Mouse (Mus musculus) liver, embryonic 12.5 days (tissue): ENCODE results near the gene Marveld1. TPM values are rescaled to one million over a fixed set of nuclear protein-coding genes. Genes with fewer than 3 reads are reported as not detected.

ENCODE experiments used
- ATAC-seq: fragments of 200-750 bp; cut with Nextera tagmentation; 2 replicates; pipeline ENCODE4 v1.8.0; 2017; ENCODE audit warnings: moderate number of reproducible peaks, mild to moderate bottlenecking, moderate library complexity
- H3K27ac ChIP-seq: fragments of 300-500 bp; sonication (generic); 2 replicates; pipeline ENCODE4 v1.5.1; 2016; ENCODE audit warnings: mild to moderate bottlenecking
- H3K27me3 ChIP-seq: fragments of 300-500 bp; sonication (generic); replicated peaks from 2 replicates; pipeline ENCODE4 v1.6.1; 2016; ENCODE audit warnings: mild to moderate bottlenecking, moderate library complexity
- H3K36me3 ChIP-seq: fragments of 300-500 bp; sonication (generic); 2 replicates; pipeline ENCODE4 v1.6.1; 2016; ENCODE audit warnings: mild to moderate bottlenecking, moderate library complexity
- H3K4me1 ChIP-seq: fragments of 300-500 bp; sonication (generic); 2 replicates; pipeline ENCODE4 v1.6.1; 2016
- H3K4me2 ChIP-seq: fragments of 300-500 bp; sonication (generic); 2 replicates; pipeline ENCODE4 v1.6.1; 2016; ENCODE audit warnings: mild to moderate bottlenecking, moderate library complexity
- H3K4me3 ChIP-seq: fragments of 300-500 bp; sonication (generic); 2 replicates; pipeline ENCODE4 v1.5.1; 2016; ENCODE audit warnings: mild to moderate bottlenecking, moderate library complexity
- H3K9ac ChIP-seq: fragments of 300-500 bp; sonication (generic); 2 replicates; pipeline ENCODE4 v1.6.1; 2016; ENCODE audit warnings: mild to moderate bottlenecking, moderate library complexity
- H3K9me3 ChIP-seq: fragments of 300-500 bp; sonication (generic); replicated peaks from 2 replicates; pipeline ENCODE4 v1.6.1; 2016; ENCODE audit warnings: mild to moderate bottlenecking, moderate library complexity
- WGBS: fragments of 180-500 bp; shearing (Covaris S2); methylation state at CpG from one replicate; pipeline ENCODE4 v1.1.7; 2016; ENCODE audit not compliant: insufficient replicate concordance; 5-methylcytosine and 5-hydroxymethylcytosine counted together
- polyA plus RNA-seq: library from polyadenylated mRNA; unstranded; fragments of >200 nt; fragmentation: Nextera tagmentation; extraction: Ambion mirVana; gene quantifications from 2 replicates; pipeline ENCODE4 v1.2.1, GENCODE M21; 2016

The Marveld1 gene
- polyA plus RNA-seq, 1 experiment from 2014 or later: 4.6 TPM

GRCm38 (mm10) chr19:42182673-42183072 lies 35.5 kb downstream of the Marveld1 start:
- ATAC-seq: no peak
- peaks cover 89% of the 10 kb centered on the region for H3K36me3 ChIP-seq
- 61% methylated on average over 6 of the region's 6 CpGs for WGBS

GRCm38 (mm10) chr19:42189735-42190134 lies 42.5 kb downstream of the Marveld1 start:
- WGBS: 72% methylated on average over 4 of the region's 4 CpGs
- no peaks in the 10 kb centered on the region for H3K4me1 ChIP-seq
- no peaks in the 10 kb centered on the region for H3K9me3 ChIP-seq
- H3K27ac ChIP-seq: no peak overlapping the region
- no peak overlapping the region for H3K9ac ChIP-seq
- H3K27me3 ChIP-seq: no peaks in the 10 kb centered on the region
- no peak overlapping the region for H3K4me3 ChIP-seq
- peaks cover 68% of the 10 kb centered on the region for H3K36me3 ChIP-seq
- ATAC-seq: no peak
- H3K4me2 ChIP-seq: no peak overlapping the region

More at GRCm38 (mm10) chr19:42182673-42183072, 35.5 kb downstream of the Marveld1 start:
- no peaks in the 10 kb centered on the region for H3K9me3 ChIP-seq
- no peak overlapping the region for H3K4me2 ChIP-seq
- H3K27me3 ChIP-seq: no peaks in the 10 kb centered on the region
- no peak overlapping the region for H3K4me3 ChIP-seq
- H3K27ac ChIP-seq: no peak overlapping the region
- H3K4me1 ChIP-seq: peaks cover 5% of the 10 kb centered on the region
- H3K9ac ChIP-seq: no peak overlapping the region

DNA sequence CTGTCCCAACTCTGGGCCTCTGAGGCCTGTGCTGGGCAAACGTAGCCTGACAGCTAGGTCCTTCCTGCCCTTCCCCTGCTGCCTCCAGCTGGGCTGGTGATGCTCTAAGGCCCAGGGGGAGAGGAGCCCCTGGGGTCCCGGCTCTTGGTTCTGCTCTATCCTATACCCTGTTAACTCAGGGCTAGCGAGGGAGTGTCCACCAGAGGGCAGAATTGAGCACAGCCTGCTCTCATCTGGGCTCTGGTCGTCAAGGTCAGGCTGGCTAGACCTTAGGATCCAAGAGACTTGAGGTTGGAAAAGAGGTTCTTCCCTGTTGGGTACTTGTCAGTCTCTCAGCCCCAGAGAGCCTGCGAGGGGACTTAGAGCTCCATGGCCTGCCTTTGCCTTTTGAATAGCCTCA lies 43.3 kb downstream of the Marveld1 start:
- Histone ChIP-seq H3K4me3 (no peak overlapping the region), H3K4me1 (no peaks in the 10 kb centered on the region), H3K9me3 (no peaks in the 10 kb centered on the region), H3K36me3 (peaks cover 61% of the 10 kb centered on the region), H3K9ac (no peak overlapping the region), H3K4me2 (no peak overlapping the region), H3K27me3 (no peaks in the 10 kb centered on the region), H3K27ac (no peak overlapping the region)
- no peak for ATAC-seq
- 22% methylated on average over 5 of the region's 5 CpGs for WGBS

DNA sequence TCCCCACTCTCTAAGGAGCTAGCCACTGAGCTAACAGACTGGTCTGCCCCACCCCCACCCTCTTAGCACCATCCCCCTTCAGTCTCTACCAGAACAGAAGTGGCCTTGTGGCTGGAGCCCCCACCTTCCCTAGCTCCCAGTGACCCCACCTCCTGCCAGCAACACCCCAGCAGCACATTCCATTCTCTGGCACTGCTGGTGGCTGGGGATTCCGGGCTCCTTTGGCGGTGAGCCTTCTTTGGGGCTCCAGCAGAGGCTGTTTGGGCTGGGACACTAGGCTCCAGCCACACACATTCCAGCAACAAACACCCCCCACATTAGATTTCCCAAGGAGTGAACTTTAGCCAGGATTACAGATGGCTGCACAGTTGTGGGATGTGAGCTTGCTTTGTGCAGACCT lies 46.1 kb downstream of the Marveld1 start:
- ATAC-seq: no peak
- Histone ChIP-seq H3K27me3 (peaks cover 22% of the 10 kb centered on the region), H3K9ac (no peak overlapping the region), H3K9me3 (no peaks in the 10 kb centered on the region), H3K4me2 (no peak overlapping the region), H3K4me1 (no peaks in the 10 kb centered on the region), H3K27ac (no peak overlapping the region), H3K36me3 (peaks cover 42% of the 10 kb centered on the region), H3K4me3 (no peak overlapping the region)
- WGBS: 97% methylated on average over 2 of the region's 2 CpGs

DNA sequence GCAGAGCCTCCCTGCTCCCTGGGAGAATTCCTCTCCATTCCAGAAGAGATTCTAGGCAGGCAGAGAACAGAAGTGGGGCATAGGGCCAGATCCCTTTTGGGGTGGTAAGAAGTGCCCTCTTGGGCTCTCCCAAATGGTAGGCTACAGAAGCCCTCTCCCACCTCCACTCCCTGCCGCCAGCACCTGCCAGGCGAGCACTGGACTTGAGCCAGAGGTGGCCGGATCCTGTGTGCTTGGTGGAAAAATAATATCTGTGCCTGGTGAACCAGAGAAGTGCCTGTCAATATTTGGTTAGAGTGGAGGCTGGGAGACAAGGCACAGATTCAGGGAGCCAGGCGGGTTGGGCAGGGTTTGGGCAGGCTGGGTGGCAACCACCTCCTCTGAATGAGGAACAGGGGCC lies 49.2 kb downstream of the Marveld1 start:
- 0 out of 2 replicates have a peak, but pooled peaks cover under 1% of the 10 kb centered on the region for H3K4me1 ChIP-seq
- no peaks in the 10 kb centered on the region for H3K9me3 ChIP-seq
- WGBS: 60% methylated on average over 4 of the region's 4 CpGs
- peaks cover 13% of the 10 kb centered on the region for H3K36me3 ChIP-seq
- no peak overlapping the region for H3K4me3 ChIP-seq
- H3K27me3 ChIP-seq: peaks cover 53% of the 10 kb centered on the region
- ATAC-seq: no peak
- H3K4me2 ChIP-seq: no peak overlapping the region
- no peak overlapping the region for H3K9ac ChIP-seq
- no peak overlapping the region for H3K27ac ChIP-seq

- Histone ChIP-seq H3K27ac (no peak overlapping the region), H3K9me3 (no peaks in the 10 kb centered on the region), H3K27me3 (peaks cover 60% of the 10 kb centered on the region), H3K36me3 (peaks cover 7% of the 10 kb centered on the region; the same call in 1 of the 2 replicates), H3K4me1 (peaks cover 7% of the 10 kb centered on the region; the same call in 1 of the 2 replicates), H3K4me3 (no peak overlapping the region), H3K4me2 (no peak overlapping the region), H3K9ac (no peak overlapping the region)
- ATAC-seq: no peak
- 60% methylated on average over 4 of the region's 4 CpGs for WGBS
Observed at GRCm38 (mm10) chr19:42197066-42197465, 49.9 kb downstream of the Marveld1 start.

DNA sequence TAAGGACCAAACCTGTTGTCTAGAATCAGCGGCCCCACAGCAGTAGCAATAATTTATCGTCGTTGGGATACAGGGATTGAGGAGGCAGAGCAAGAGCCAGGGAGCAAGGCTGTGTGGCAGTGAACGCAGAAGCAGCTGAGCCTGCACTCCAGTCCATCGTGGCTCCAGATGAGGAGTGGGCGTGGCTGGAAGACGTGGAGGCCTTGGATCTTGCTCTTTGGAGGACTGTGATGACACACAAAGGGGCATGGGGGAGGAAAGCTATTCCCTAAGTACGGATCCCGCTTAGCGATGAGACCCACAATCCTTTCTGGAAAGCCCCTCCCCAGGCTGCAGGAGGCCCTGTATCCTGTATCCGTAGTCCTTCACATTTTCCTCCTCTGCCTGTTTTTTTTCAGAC lies 50.8 kb downstream of the Marveld1 start:
- Histone ChIP-seq H3K27me3 (peaks cover 69% of the 10 kb centered on the region), H3K4me3 (no peak overlapping the region), H3K4me2 (no peak overlapping the region), H3K36me3 (peaks cover 4% of the 10 kb centered on the region; the same call in 1 of the 2 replicates), H3K9me3 (no peaks in the 10 kb centered on the region), H3K4me1 (peaks cover 11% of the 10 kb centered on the region; the same call in 1 of the 2 replicates), H3K27ac (no peak overlapping the region), H3K9ac (no peak overlapping the region)
- WGBS: 43% methylated on average over 11 of the region's 11 CpGs
- ATAC-seq: no peak

Other genes with a start within 250 kb of the Marveld1 start
- 355 and 377 TPM in 2 replicates for gene Pgam1, start 235.5 kb upstream of the Marveld1 start, polyA plus RNA-seq
- 72.7 and 75.0 TPM in 2 replicates for gene Exosc1, start 214.0 kb upstream of the Marveld1 start, polyA plus RNA-seq
- 47.3 and 48.1 TPM in 2 replicates for gene Zdhhc16, start 213.9 kb upstream of the Marveld1 start, polyA plus RNA-seq
- 18.3 and 20.9 TPM in 2 replicates for gene Mms19, start 166.2 kb upstream of the Marveld1 start, polyA plus RNA-seq
- gene Ubtd1, start 165.6 kb upstream of the Marveld1 start, polyA plus RNA-seq: 5.6 and 5.7 TPM in 2 replicates
- 0.11 and 0.20 TPM in 2 replicates for gene Ankrd2, start 111.4 kb upstream of the Marveld1 start, polyA plus RNA-seq
- gene Hoga1, start 101.8 kb upstream of the Marveld1 start, polyA plus RNA-seq: 11.6 and 11.9 TPM in 2 replicates
- 0.08 TPM in 1 of 2 replicates, not detected in the other for gene 4933411K16Rik, start 95.2 kb upstream of the Marveld1 start, polyA plus RNA-seq
- 4.4 and 4.6 TPM in 2 replicates for gene Morn4, start 61.0 kb upstream of the Marveld1 start, polyA plus RNA-seq
- 17.3 and 18.7 TPM in 2 replicates for gene Pi4k2a, start 56.9 kb upstream of the Marveld1 start, polyA plus RNA-seq
- 14.7 and 14.9 TPM in 2 replicates for gene Avpi1, start 18.3 kb upstream of the Marveld1 start, polyA plus RNA-seq
- gene Zfyve27, start 16.6 kb downstream of the Marveld1 start, polyA plus RNA-seq: 11.6 and 13.2 TPM in 2 replicates
- gene Sfrp5, start 54.9 kb downstream of the Marveld1 start, polyA plus RNA-seq: 1.6 and 2.2 TPM in 2 replicates
- gene Golga7b, start 100.2 kb downstream of the Marveld1 start, polyA plus RNA-seq: 0.04 TPM in 1 of 2 replicates, not detected in the other